Mouse (Mus musculus): ENCODE data around the gene Man2b1. TPM values are rescaled to one million over a fixed set of nuclear protein-coding genes. Genes with fewer than 3 reads are reported as not detected.
A peak's percentile ranks its signal among the peaks of the same experiment; 100 is the strongest.

Man2b1 gene
- polyA plus RNA-seq, 1 experiment from 2014 or later: 21.9 TPM

DNA sequence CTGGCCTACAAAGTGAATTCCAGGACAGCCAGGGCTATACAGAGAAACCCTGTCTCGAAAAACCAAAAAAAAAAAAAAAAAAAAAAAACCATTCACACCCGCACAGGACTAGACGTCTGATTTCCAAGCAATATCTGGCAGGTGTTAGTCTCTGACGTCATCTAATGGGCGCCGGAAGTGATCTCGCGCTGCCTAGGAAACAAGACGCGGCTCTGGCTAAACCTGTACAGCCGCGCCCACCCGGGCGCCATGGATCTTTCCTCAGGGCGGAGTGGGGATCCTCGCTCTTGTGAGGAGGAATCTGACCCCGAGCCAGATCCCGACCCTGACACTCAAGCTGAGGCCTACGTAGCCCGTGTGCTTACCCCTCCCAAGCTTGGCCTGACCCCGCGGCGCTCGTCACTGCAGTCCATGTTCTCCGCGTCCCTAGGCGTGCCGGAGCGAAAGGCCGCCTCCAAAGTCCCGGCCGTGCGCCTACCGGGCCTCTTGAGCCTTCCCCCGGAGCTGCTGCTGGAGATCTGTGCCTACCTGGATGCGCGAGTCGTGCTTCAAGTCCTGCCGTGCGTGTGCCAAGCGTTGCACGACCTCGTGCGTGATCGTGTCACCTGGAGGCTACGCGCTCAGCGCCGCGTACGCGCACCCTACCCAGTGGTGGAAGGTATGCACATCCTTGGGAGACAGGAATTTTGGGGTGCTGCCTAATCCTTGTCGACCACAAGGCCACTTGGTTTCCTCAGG, 23.0 kb upstream of the Man2b1 start, which contains the start of gene Fbxw9:
Gene Fbxw9 (plus strand): TSS at position 177 of the 738 bp plus-strand sequence.
- WGBS: 1% methylated on average over 53 of the region's 53 CpGs
- Histone ChIP-seq H3K27ac (peak within 1 kb of the TSS; percentile 76), H3K9me3 (no peaks in the 10 kb centered on the region), H3K27me3 (ENCODE audit: poor library complexity, severe bottlenecking) (no peaks in the 10 kb centered on the region), H3K4me1 (peaks cover 17% of the 10 kb centered on the region), H3K4me3 (peak within 1 kb of the TSS; percentile 69), H3K36me3 (replicated peaks) (peaks cover 47% of the 10 kb centered on the region)
- DNase-seq (ENCODE audit: extremely low spot score, low spot score): peak; percentile 92

DNA sequence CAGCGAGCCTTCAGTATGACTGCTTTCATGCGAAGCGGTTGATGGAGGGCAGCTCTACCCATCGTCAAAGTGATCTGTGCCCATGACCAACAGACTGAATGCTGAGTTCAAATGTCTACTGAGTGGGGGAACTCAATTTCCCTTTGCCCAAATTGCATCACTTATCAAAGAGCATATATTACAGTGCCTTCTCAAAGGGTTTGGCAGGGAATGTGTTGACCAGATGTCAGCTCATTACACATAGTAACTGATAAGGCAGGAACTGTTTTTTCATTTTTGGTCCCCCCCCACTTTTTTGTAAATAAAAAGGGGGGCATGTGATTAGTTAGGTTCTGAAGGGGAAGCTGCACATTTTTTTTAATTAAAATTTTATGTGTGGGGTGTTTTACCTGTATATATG, 20.5 kb upstream of the Man2b1 start:
- H3K9me3 ChIP-seq: no peaks in the 10 kb centered on the region
- H3K27ac ChIP-seq: no peak overlapping the region
- no peaks in the 10 kb centered on the region for H3K27me3 ChIP-seq (ENCODE audit: poor library complexity, severe bottlenecking)
- H3K36me3 ChIP-seq (replicated peaks): peaks cover 44% of the 10 kb centered on the region
- H3K4me1 ChIP-seq: peaks cover 17% of the 10 kb centered on the region
- no peak for DNase-seq (ENCODE audit: extremely low spot score, low spot score)
- H3K4me3 ChIP-seq: no peak overlapping the region
- 96% methylated on average over 4 of the region's 4 CpGs for WGBS

DNA sequence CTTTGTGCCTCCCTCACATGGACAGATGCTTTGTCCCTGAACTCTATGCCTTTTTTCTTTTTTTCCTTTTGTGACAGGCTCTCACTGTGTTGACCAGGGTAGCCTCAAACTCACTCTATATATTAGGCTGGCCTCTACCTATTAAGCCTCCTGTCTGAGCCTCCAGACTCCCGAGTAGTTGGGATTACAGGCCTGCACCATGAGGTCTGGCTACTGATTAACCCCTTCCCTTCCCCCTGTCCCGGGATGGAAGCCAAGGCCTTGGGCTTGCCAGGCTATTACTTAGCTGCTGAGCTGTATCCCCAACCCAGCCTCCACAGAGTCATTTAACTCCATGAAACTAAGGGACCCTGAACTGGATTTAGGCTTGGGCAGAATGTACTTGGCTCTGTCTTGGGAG, 17.9 kb upstream of the Man2b1 start:
- 48% methylated on average over 2 of the region's 2 CpGs for WGBS
- peaks cover 45% of the 10 kb centered on the region for H3K36me3 ChIP-seq (replicated peaks)
- H3K4me3 ChIP-seq: no peak overlapping the region
- no peaks in the 10 kb centered on the region for H3K9me3 ChIP-seq
- H3K27me3 ChIP-seq (ENCODE audit: poor library complexity, severe bottlenecking): no peaks in the 10 kb centered on the region
- H3K27ac ChIP-seq: no peak overlapping the region
- H3K4me1 ChIP-seq: peaks cover 17% of the 10 kb centered on the region
- no peak for DNase-seq (ENCODE audit: extremely low spot score, low spot score)

DNA sequence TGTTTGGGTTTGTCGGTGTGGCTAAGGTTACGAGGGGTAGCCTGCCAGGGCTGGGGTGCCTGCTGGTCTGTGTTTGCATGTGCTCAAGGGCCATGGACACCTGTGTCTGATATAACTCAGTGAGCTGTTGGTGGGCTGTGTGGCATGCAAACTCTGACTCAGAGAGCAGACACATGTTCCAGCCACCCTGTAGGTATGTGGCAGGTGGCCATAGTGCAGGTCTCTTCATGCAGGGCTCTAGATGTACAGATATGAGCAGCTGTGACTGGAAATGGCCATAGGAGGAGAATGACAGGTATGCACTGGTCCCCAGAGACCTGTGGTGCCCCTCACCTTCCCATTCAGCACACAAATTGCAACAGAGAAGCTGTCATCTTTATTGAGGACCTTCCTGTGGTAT, 15.9 kb upstream of the Man2b1 start:
- 96% methylated on average over 2 of the region's 2 CpGs for WGBS
- Histone ChIP-seq H3K36me3 (replicated peaks) (peaks cover 45% of the 10 kb centered on the region), H3K9me3 (no peaks in the 10 kb centered on the region)

GRCm38 (mm10) chr8:85067982-85068381, 15.1 kb upstream of the Man2b1 start, which contains the start of gene Gm5741:
Gene Gm5741, minus strand, starts transcription at chr8:85067982.
- H3K4me3 ChIP-seq: no peak within 1 kb of the TSS
- no peak within 1 kb of the TSS for H3K27ac ChIP-seq
- peaks cover 19% of the 10 kb centered on the region for H3K4me1 ChIP-seq
- DNase-seq (ENCODE audit: extremely low spot score, low spot score): no peak
- peaks cover 39% of the 10 kb centered on the region for H3K36me3 ChIP-seq (replicated peaks)
- no peaks in the 10 kb centered on the region for H3K9me3 ChIP-seq
- H3K27me3 ChIP-seq (ENCODE audit: poor library complexity, severe bottlenecking): no peaks in the 10 kb centered on the region

More for the DNA sequence above, 15.9 kb upstream of the Man2b1 start:
- Histone ChIP-seq H3K4me1 (peaks cover 11% of the 10 kb centered on the region), H3K4me3 (no peak overlapping the region), H3K27me3 (ENCODE audit: poor library complexity, severe bottlenecking) (no peaks in the 10 kb centered on the region), H3K27ac (no peak overlapping the region)
- DNase-seq (ENCODE audit: extremely low spot score, low spot score): no peak

DNA sequence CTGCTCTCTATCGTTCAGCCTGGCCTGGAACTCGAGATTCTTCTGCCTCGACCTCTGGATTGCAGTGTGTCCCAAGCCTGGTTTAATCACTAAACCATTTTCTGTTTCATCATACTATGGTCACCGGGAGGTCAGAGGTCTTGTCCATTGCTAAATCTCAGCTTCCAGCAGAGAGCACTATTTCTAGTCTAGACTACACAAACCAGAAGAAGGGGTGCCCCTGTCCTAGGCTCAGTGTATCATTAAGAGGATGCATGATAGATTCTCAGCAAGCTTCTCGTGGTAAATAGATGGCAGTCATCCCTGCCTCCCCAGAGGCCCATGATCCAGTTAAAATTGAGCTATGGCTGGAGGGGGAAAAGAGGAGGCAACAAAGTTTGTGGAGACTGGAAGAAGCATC, 12.0 kb upstream of the Man2b1 start:
- H3K27me3 ChIP-seq (ENCODE audit: poor library complexity, severe bottlenecking): no peaks in the 10 kb centered on the region
- H3K4me1 ChIP-seq: peaks cover 24% of the 10 kb centered on the region
- H3K36me3 ChIP-seq (replicated peaks): peaks cover 54% of the 10 kb centered on the region
- WGBS: 86% methylated on average over 5 of the region's 5 CpGs
- DNase-seq (ENCODE audit: extremely low spot score, low spot score): no peak
- no peaks in the 10 kb centered on the region for H3K9me3 ChIP-seq
- peak overlapping the region; percentile 93 for H3K27ac ChIP-seq
- peak overlapping the region; percentile 91 for H3K4me3 ChIP-seq

GRCm38 (mm10) chr8:85071514-85072281, 11.4 kb upstream of the Man2b1 start, which contains the start of gene Dhps:
Gene Dhps, plus strand, starts transcription at chr8:85071757.
- no peaks in the 10 kb centered on the region for H3K9me3 ChIP-seq
- H3K27me3 ChIP-seq (ENCODE audit: poor library complexity, severe bottlenecking): no peaks in the 10 kb centered on the region
- peaks cover 24% of the 10 kb centered on the region for H3K4me1 ChIP-seq
- peak within 1 kb of the TSS; percentile 93 for H3K27ac ChIP-seq
- under 1% methylated on average over 68 of the region's 68 CpGs for WGBS
- DNase-seq (ENCODE audit: extremely low spot score, low spot score): peak; percentile 91
- peak within 1 kb of the TSS; percentile 91 for H3K4me3 ChIP-seq
- H3K36me3 ChIP-seq (replicated peaks): peaks cover 54% of the 10 kb centered on the region

DNA sequence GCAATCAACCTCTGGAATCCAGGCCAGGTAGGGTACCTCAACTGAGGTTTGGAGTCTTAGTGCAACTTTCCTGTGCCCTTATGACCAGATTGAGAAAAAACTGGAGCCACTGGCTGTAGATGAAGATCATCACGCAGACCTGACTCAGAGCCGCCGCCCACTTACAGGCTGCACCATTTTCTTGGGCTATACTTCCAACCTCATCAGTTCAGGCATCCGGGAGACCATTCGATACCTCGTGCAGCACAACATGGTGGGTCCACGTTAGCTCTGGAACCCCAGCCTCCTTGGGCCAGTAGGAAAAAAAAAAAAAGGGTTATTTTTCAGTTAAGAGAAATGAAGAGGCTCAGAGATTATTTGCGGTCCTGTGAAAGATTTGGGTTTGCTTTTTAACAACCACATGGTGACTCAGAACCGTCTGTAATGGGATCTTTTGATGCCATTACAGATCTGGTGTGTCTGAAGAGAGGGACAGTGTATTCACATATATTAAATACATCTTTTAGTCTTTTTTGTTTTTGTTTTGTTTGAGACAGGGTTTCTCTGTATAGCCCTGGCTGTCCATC, 10.6 kb upstream of the Man2b1 start:
- Histone ChIP-seq H3K27ac (peak overlapping the region; percentile 93), H3K9me3 (no peaks in the 10 kb centered on the region), H3K27me3 (ENCODE audit: poor library complexity, severe bottlenecking) (no peaks in the 10 kb centered on the region), H3K4me3 (peak overlapping the region; percentile 91), H3K4me1 (peaks cover 24% of the 10 kb centered on the region), H3K36me3 (replicated peaks) (peaks cover 58% of the 10 kb centered on the region)
- 42% methylated on average over 9 of the region's 9 CpGs for WGBS
- DNase-seq (ENCODE audit: extremely low spot score, low spot score): no peak

GRCm38 (mm10) chr8:85073041-85073612, 9.9 kb upstream of the Man2b1 start:
- Histone ChIP-seq H3K27ac (no peak overlapping the region), H3K36me3 (replicated peaks) (peaks cover 60% of the 10 kb centered on the region), H3K27me3 (ENCODE audit: poor library complexity, severe bottlenecking) (no peaks in the 10 kb centered on the region), H3K4me1 (peaks cover 24% of the 10 kb centered on the region), H3K9me3 (no peaks in the 10 kb centered on the region), H3K4me3 (peak overlapping the region; percentile 91)
- DNase-seq (ENCODE audit: extremely low spot score, low spot score): no peak
- WGBS: 94% methylated on average over 15 of the region's 15 CpGs

DNA sequence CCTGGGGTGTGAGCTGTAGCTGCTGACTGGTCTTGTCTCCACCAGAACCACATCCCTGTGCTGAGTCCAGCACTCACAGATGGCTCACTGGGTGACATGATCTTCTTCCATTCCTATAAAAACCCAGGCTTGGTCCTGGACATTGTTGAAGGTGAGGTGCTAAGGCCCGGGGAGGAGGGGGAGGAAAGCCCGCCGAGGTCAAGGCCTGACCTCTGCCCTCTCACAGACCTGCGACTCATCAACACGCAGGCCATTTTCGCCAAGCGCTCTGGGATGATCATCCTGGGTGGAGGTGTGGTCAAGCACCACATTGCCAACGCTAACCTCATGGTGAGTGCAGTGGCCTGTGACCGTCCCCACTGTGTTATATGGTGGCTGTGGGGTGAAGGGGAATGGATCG, 8.9 kb upstream of the Man2b1 start:
- H3K27me3 ChIP-seq (ENCODE audit: poor library complexity, severe bottlenecking): no peaks in the 10 kb centered on the region
- H3K4me1 ChIP-seq: peaks cover 26% of the 10 kb centered on the region
- no peak overlapping the region for H3K27ac ChIP-seq
- WGBS: 90% methylated on average over 10 of the region's 10 CpGs
- no peak for DNase-seq (ENCODE audit: extremely low spot score, low spot score)
- H3K36me3 ChIP-seq (replicated peaks): peaks cover 71% of the 10 kb centered on the region
- H3K4me3 ChIP-seq: no peak overlapping the region
- no peaks in the 10 kb centered on the region for H3K9me3 ChIP-seq

- Histone ChIP-seq H3K4me3 (no peak overlapping the region), H3K9me3 (no peaks in the 10 kb centered on the region), H3K27ac (no peak overlapping the region), H3K36me3 (replicated peaks) (peaks cover 74% of the 10 kb centered on the region), H3K4me1 (peaks cover 31% of the 10 kb centered on the region), H3K27me3 (ENCODE audit: poor library complexity, severe bottlenecking) (no peaks in the 10 kb centered on the region)
- no peak for DNase-seq (ENCODE audit: extremely low spot score, low spot score)
- WGBS: 88% methylated on average over 10 of the region's 10 CpGs
These were observed 8.5 kb upstream of the Man2b1 start for GRCm38 (mm10) chr8:85074617-85075016.

DNA sequence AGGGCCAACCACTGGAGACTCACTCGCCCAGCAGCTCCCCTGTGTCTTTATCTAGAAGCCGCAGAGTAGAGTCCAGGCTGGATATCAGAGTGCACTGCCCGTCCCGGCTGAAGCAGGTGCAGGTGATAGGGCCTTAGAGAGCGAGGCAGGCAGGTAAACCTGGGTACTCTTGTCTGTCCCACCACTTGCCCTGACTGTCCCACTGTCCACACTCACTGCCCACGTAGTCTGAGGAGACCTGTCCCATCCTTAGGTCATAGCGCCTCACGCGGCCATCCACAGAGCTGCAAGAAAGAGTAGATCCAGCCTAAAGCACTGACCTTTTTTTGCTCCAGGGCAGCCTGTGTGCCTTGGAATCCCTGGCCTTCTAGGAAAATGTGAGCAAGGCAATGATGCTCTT, 7.1 kb upstream of the Man2b1 start:
- H3K27me3 ChIP-seq (ENCODE audit: poor library complexity, severe bottlenecking): no peaks in the 10 kb centered on the region
- peaks cover 30% of the 10 kb centered on the region for H3K4me1 ChIP-seq
- peak; percentile 41 for DNase-seq (ENCODE audit: extremely low spot score, low spot score)
- WGBS: 77% methylated on average over 9 of the region's 9 CpGs
- no peak overlapping the region for H3K4me3 ChIP-seq
- peaks cover 66% of the 10 kb centered on the region for H3K36me3 ChIP-seq (replicated peaks)
- H3K27ac ChIP-seq: no peak overlapping the region
- H3K9me3 ChIP-seq: no peaks in the 10 kb centered on the region

All from forebrain, embryonic 10.5 days (tissue).